Mouse (Mus musculus) neural tube, embryonic 15.5 days (tissue): ENCODE measurements around the gene Fbxw22. TPM values are rescaled to one million over a fixed set of nuclear protein-coding genes. Genes with fewer than 3 reads are reported as not detected.
"Not testable (repeated sequence)": the region's sequence is repeated elsewhere in the genome, so short reads cannot be mapped to it uniquely, and the experiment has no call there.

Source experiments
- ATAC-seq: fragments of 200-750 bp; cut with Nextera tagmentation; 2 replicates; pipeline ENCODE4 v1.8.0; 2017; ENCODE audit warnings: mild to moderate bottlenecking, moderate TSS enrichment, moderate library complexity; ENCODE audit not compliant: low FRiP score
- H3K27ac ChIP-seq: fragments of 300-500 bp; sonication (generic); replicated peaks from 2 replicates; pipeline ENCODE4 v1.5.1; 2015; ENCODE audit warnings: mild to moderate bottlenecking, inconsistent platforms
- H3K27me3 ChIP-seq: fragments of 300-500 bp; sonication (generic); replicated peaks from 2 replicates; pipeline ENCODE4 v1.6.1; 2015; ENCODE audit warnings: inconsistent platforms
- H3K36me3 ChIP-seq: fragments of 300-500 bp; sonication (generic); 2 replicates; pipeline ENCODE4 v1.6.1; 2015; ENCODE audit warnings: inconsistent platforms
- H3K4me1 ChIP-seq: fragments of 300-500 bp; sonication (generic); 2 replicates; pipeline ENCODE4 v1.6.1; 2015; ENCODE audit warnings: inconsistent platforms
- H3K4me2 ChIP-seq: fragments of 300-500 bp; sonication (generic); 2 replicates; pipeline ENCODE4 v1.6.1; 2015; ENCODE audit warnings: inconsistent platforms, mild to moderate bottlenecking, moderate library complexity
- H3K4me3 ChIP-seq: fragments of 300-500 bp; sonication (generic); replicated peaks from 2 replicates; pipeline ENCODE4 v1.5.1; 2015; ENCODE audit warnings: mild to moderate bottlenecking, inconsistent platforms
- H3K9ac ChIP-seq: fragments of 300-500 bp; sonication (generic); replicated peaks from 2 replicates; pipeline ENCODE4 v1.6.1; 2015; ENCODE audit warnings: mild to moderate bottlenecking, inconsistent platforms
- H3K9me3 ChIP-seq: fragments of 300-500 bp; sonication (generic); replicated peaks from 2 replicates; pipeline ENCODE4 v1.6.1; 2016; ENCODE audit warnings: inconsistent platforms
- WGBS: fragments of 180-500 bp; shearing (Covaris S2); methylation state at CpG from one replicate; pipeline ENCODE4 v1.1.7; 2015; ENCODE audit warnings: mixed read lengths; 5-methylcytosine and 5-hydroxymethylcytosine counted together
- polyA plus RNA-seq: library from polyadenylated mRNA; unstranded; fragments of >200 nt; fragmentation: Nextera tagmentation; extraction: Ambion mirVana; gene quantifications from 2 replicates; pipeline ENCODE4 v1.2.1, GENCODE M21; 2015

Gene Fbxw22
- polyA plus RNA-seq, result not detected in 2 replicates

- not testable (repeated sequence) for ATAC-seq, H3K9ac ChIP-seq, H3K4me3 ChIP-seq, H3K27me3 ChIP-seq, H3K36me3 ChIP-seq, H3K4me2 ChIP-seq, H3K27ac ChIP-seq, H3K4me1 ChIP-seq, H3K9me3 ChIP-seq
- WGBS, result 78% methylated on average over 4 of the region's 4 CpGs
These were observed at the start of gene Fbxw22 for GRCm38 (mm10) chr9:109404196-109404595. TSS of gene Fbxw22 (minus strand) at chr9:109404296.

DNA sequence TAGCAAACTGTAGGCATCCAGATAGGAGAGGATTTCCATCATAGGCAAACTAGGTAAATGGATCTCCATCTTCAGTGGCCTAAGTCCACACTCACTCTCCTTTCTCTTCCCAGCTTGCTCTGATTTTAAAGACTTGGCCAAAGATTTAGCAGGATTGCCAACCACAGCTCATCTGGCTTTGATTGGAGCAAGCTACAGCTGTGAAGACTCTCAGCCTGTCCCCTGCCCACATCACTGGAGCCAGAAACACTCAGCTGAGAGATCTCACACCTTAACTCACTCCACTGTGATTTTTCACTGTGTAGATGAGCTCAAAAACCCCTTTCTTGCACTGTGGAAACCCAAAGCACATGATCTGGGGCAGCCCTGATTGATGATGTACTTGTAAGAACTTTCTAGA lies 44.9 kb upstream of the Fbxw22 start, which contains the start of gene Fbxw16:
TSS of gene Fbxw16 (minus strand) at position 101 of the 400 bp plus-strand sequence.
- no peaks in the 10 kb centered on the region for H3K9me3 ChIP-seq
- H3K9ac ChIP-seq, result no peak within 1 kb of the TSS
- ATAC-seq, result no peak
- H3K27ac ChIP-seq, result no peak within 1 kb of the TSS
- H3K4me3 ChIP-seq, result no peak within 1 kb of the TSS
- no peaks in the 10 kb centered on the region for H3K36me3 ChIP-seq
- H3K4me2 ChIP-seq, result no peak within 1 kb of the TSS
- H3K4me1 ChIP-seq, result no peaks in the 10 kb centered on the region
- no peaks in the 10 kb centered on the region for H3K27me3 ChIP-seq

DNA sequence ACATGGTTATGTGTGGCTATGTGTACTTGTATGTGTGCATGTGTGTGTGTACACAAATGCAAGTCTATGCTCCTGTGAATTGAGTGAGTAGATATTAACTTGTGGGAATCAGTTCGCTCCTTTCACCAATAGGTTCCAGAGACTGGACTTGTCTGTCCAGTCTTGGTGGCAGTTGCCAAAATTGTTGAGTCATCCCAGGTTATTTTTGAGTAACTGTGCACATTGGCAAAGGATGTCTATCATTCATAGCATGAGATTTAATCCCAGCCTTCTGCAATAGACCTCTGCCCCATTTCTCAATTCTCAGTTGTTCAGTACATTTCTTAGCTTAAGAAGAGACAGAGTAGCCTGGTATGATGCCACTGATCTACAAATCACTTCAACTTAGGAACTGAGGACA lies 28.9 kb upstream of the Fbxw22 start:
- Histone ChIP-seq H3K27me3 (no peaks in the 10 kb centered on the region), H3K4me1 (no peaks in the 10 kb centered on the region), H3K36me3 (no peaks in the 10 kb centered on the region), H3K4me3 (no peak overlapping the region), H3K27ac (no peak overlapping the region), H3K4me2 (no peak overlapping the region), H3K9ac (no peak overlapping the region), H3K9me3 (no peaks in the 10 kb centered on the region)
- no peak for ATAC-seq
- 93% methylated on average over 1 of the region's 1 CpGs for WGBS

DNA sequence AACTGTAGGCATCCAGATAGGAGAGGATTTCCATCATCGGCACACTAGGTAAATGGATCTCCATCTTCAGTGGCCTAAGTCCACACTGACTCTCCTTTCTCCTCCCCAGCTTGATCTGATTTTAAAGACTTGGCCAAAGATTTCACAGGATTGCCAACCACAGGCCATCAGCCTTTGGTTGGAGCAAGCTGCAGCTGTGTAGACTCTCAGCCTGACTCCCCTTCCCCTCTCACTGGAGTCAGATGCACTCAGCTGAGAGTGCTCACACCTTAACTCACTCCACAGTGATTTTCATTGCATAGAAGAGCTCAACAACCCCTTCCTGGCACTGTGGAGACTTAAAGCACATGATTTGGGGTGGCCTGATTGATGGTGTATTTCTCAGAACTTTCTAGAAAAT lies 64.5 kb downstream of the Fbxw22 start, which contains the start of gene Fbxw28:
TSS of gene Fbxw28 (minus strand) at position 101 of the 400 bp plus-strand sequence.
- H3K9me3 ChIP-seq, H3K36me3 ChIP-seq, H3K4me1 ChIP-seq, ATAC-seq, H3K4me2 ChIP-seq, H3K9ac ChIP-seq, H3K4me3 ChIP-seq, H3K27me3 ChIP-seq, H3K27ac ChIP-seq: not testable (repeated sequence)
- no CpG with 5 or more reads among the region's 1 CpGs for WGBS

Other genes with a start within 250 kb of the Fbxw22 start
- not detected in 2 replicates for gene Fbxw21, start 242.3 kb downstream of the Fbxw22 start, polyA plus RNA-seq
- gene Fbxw13, start 208.3 kb downstream of the Fbxw22 start, polyA plus RNA-seq, result not detected in 2 replicates
- gene Fbxw20, start 169.5 kb downstream of the Fbxw22 start, polyA plus RNA-seq, result not detected in 2 replicates
- not detected in 2 replicates for gene Fbxw14, start 116.6 kb downstream of the Fbxw22 start, polyA plus RNA-seq
- not detected in 2 replicates for gene Fbxw28, start 64.6 kb downstream of the Fbxw22 start, polyA plus RNA-seq
- not detected in 2 replicates for gene Fbxw16, start 44.8 kb upstream of the Fbxw22 start, polyA plus RNA-seq
- not detected in 2 replicates for gene Fbxw19, start 91.6 kb upstream of the Fbxw22 start, polyA plus RNA-seq
- gene Fbxw15, start 164.0 kb upstream of the Fbxw22 start, polyA plus RNA-seq, result not detected in 2 replicates
- gene Fbxw24, start 221.8 kb upstream of the Fbxw22 start, polyA plus RNA-seq, result not detected in 2 replicates